Mouse (Mus musculus): ENCODE data around the gene Ccdc12.
A peak's percentile ranks its signal among the peaks of the same experiment; 100 is the strongest.

The Ccdc12 gene

GRCm38 (mm10) chr9:110656249-110657221 is at the start of gene Ccdc12:
TSS of gene Ccdc12 (plus strand) at chr9:110656503.
- DNase-seq (ENCODE audit: low spot score): peak; percentile 98

DNA sequence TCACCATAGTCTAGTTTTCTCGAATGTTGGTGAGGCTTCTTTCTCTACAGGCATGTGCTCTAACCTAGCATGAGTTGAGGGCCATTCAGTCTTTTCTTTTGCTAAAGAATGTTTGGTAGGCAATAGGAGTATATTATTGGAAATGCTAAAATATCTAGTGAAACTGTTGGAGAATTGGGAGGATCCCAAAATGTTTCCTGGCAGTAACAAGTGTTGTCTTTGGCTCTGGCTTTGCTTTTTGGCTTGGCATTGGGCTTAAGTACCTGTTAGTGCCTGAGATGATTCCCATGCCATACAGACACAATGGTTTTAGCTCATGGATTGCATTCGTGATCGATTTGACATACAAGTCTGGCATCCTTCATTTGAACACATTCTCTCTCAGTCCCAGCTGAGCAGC is 44.8 kb upstream of the Ccdc12 start:
- no peak for DNase-seq (ENCODE audit: low spot score)

DNA sequence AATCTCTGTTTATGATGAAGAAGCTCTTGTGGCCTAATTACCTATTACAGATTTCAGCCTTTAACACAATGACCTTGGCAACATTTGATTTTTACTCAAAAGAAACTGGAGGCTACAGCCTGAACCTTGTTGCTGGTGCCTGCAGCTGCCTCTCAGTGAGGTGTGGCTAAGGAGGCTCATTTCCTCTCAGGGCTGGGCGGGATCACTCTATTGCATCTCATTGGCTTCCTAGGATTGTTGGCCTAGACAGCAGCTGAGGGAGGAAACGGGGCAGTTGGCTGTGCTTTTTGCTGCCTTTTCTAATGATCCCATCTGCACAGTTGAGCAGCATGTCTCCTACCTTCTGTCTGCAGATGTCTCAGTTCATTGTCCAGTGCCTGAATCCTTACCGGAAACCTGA is 39.2 kb upstream of the Ccdc12 start:
- no peak for DNase-seq (ENCODE audit: low spot score)

DNA sequence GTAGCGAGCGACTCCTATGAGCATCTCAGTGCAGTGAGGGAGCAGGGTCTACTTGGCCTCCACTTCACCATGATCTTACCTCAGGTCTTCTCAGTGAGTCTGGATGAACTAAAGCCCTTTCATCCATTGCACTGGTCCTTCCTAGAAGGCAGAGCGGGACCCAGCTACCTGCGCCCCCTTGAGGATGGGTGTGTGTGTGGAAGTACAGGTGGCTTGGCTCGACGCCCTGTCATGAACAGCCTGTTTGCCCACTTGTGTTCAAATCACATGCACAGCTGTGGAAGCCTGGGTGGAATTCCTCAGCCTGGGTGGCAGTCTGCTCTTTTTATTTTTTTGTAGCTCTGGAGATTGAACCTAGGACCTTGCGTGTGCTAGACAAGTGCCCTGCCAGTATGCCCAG is 36.1 kb upstream of the Ccdc12 start:
- DNase-seq (ENCODE audit: low spot score): no peak

GRCm38 (mm10) chr9:110620685-110621084 is 35.6 kb upstream of the Ccdc12 start:
- DNase-seq (ENCODE audit: low spot score): no peak

GRCm38 (mm10) chr9:110622621-110623219 is 33.6 kb upstream of the Ccdc12 start:
- no peak for DNase-seq (ENCODE audit: low spot score)

DNA sequence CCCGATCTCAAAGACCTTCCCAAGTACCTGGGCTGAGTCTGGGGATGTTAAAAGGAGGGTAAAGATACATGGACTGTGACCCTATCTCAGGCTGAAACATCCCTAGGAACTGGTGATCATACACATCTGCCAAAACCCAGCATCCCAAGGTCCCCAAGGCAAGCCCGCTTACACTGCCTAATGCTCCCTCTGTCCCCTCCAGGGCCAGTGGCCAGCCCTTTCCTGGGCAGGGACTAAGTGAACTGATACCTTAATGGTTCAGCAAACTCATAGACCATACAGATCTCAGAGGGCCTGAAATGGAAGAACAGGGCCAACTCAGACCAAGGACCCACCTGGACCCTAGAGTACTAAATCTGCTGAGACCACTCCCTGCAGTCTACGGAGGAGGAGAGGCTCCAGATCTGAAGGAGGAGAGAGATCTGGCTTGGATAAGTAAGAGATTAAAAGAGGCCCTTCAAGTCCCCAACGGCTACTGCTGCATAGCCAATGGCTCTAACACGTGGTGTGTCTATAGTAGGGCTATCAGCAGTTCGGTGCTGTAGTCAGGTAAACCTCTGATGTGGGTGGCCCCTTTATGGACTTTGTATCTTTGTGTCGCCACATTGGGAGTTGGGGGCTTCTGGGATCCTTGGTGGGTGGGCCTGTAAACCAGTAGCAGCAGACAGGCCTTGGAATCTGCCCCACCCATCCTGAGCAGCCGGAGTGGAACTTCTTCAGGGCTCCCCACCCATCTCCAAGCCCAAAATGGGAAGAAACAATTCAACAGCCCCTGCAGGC is 32.7 kb upstream of the Ccdc12 start:
- DNase-seq (ENCODE audit: low spot score): no peak

DNA sequence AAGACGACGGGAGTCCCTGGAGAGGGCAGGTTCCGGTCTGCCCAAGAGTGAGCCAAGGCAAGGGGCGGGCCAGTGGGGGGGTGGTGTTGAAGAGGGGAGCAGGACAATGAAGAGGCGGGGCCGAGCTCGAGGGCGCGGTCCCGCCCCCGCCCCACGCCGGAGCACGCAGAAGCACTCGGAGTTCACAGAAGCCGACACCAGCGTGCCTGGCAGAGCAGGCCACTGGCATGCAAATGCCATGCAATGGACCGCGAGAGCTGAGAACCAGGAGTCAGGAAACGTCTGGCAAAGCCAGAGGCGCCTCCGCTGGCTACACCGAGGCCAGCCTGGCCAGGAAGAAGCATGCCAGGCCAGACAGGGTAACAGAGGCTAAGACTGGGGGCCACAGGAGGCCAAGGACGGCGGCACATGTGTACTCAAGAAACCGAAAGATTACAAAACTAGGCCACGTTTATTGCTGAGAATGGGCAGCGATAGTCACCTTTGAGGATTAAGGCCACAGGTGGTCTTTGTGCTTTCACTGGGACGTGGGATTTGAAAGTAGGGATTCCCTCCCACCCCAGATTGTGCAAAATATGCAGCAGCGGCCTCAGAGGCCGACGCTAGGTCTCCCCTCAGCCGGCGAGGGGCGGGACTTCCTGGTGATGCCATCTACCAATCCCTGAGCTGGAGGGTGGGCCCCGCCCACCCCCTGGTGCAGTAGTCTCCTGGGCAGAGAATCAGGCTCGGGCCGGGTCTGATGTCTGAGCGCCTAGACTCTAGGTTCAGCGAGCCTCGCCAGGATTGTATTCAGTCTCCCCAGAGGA is 31.7 kb upstream of the Ccdc12 start, which contains the start of gene Nradd:
Nradd (minus strand) TSS at position 92 of the 806 bp plus-strand sequence.
- DNase-seq (ENCODE audit: low spot score): peak; percentile 80

DNA sequence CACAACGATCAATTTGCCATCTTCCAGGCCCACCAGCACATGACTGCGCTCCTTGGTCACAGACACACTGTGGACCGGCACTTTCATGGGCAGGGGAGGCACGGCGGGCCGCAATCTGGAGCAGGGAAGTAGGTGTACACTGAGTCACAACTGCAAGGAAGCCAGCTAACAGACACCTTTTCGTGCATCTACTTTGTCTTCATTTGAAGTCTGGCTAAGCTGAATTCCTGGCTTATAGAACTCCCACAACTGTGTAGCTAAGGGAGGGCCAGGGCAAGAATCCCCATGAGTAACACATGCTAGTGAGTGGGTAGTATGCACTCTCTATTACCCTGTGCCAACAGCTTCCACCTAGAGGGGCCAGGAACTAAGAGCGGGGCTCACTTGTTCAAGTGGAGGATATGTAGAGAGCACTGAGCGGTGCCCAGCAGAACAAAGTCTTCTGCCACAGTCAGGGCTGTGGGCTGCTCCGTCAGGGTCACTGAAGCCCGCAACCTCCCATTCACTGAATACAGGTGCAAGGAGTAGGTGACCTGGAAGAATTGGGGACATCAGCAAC is 30.9 kb upstream of the Ccdc12 start:
- no peak for DNase-seq (ENCODE audit: low spot score)

DNA sequence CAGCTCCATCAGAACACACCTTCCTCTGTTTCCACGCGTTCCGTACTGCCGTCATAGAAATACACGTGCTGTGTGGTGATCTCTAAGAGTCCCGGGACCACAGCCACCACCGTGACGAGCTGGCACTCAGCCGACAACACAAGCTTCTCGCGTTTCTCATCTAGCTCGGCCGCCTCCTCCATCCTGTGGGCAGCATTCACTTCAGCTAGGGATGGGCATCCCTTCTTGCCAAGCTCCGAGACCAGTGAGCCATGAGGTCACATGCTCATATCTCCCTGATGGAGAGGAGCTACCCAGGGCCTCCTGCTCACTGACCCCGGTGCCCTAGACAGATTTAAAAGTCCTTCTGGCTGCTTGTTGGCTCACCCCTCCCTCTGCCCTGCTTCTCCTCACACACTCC is 26.1 kb upstream of the Ccdc12 start:
- no peak for DNase-seq (ENCODE audit: low spot score)

GRCm38 (mm10) chr9:110631191-110631590 is 25.1 kb upstream of the Ccdc12 start:
- DNase-seq (ENCODE audit: low spot score): no peak

DNA sequence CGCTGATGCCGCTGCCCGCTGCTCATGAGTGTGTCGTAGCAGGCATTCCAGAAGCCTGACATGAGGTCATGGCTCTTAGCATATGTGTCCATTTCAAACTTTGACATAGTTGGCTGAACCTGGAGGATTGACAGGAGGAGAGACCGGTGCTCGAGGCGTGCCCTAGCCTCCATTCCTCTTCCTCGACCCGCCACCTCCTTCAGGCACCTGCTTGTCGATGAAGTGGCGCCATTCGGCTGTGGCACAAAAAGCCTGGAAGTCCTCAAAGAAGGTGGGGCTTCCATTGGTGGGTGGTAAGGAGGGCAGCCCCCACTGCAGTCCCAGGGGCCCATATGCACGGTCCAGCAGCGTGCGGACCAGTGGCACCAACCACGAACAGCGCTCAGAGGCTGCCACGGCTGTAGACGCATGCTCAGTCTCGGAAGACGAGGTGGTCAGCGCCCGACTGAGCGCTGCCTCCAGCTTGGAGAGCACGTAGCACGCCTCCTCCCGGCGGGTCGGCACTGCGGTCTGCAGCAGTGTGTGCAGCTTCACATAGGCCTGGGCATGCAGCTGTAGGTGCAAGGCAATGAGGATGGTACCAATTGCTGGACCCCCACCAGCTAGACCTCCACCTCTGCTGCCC is 24.5 kb upstream of the Ccdc12 start:
- DNase-seq (ENCODE audit: low spot score): no peak

GRCm38 (mm10) chr9:110632671-110633070 is 23.6 kb upstream of the Ccdc12 start:
- no peak for DNase-seq (ENCODE audit: low spot score)

DNA sequence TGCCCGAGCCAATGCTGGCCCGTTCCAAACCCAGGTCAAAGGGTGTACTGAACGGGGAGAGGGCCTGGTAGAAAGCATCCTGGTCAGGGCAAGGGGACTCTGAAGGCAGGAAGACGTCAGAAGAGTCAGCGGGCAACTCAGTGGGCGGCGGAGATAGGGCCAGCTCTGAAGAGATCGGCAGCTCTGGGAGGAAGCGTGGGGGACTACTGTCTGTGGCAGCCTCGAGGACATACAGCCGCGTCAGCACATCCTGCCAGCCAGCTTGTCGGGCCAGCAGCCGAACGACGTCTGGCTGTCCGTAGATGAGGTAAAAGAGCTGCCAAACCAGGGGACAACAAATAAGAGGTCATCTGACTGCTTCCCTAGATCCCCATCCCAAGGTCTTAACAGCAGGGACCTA is 22.4 kb upstream of the Ccdc12 start:
- no peak for DNase-seq (ENCODE audit: low spot score)

- peak; percentile 64 for DNase-seq (ENCODE audit: low spot score)
Observed at GRCm38 (mm10) chr9:110635225-110635624, 21.1 kb upstream of the Ccdc12 start.

DNA sequence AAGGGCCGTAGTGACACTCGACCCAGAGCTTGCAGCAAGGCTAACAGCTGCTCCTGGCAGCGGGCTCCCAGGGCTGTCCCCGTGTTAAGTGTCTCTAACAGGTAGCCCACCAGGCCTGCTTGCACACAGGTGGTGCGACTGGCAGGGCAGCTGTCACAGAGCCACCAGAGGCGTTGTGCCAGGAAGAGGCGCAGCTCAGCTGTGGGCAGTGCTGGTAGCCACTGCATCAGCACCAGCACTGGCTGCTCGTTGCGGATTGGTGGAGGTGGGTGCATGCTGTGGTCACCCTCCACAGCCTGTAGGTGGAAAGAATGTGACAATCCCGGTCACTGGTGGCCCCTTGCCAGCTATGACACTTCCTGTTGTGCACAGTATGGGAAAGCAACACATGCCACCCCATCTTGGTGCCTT is 17.7 kb upstream of the Ccdc12 start:
- DNase-seq (ENCODE audit: low spot score): no peak

DNA sequence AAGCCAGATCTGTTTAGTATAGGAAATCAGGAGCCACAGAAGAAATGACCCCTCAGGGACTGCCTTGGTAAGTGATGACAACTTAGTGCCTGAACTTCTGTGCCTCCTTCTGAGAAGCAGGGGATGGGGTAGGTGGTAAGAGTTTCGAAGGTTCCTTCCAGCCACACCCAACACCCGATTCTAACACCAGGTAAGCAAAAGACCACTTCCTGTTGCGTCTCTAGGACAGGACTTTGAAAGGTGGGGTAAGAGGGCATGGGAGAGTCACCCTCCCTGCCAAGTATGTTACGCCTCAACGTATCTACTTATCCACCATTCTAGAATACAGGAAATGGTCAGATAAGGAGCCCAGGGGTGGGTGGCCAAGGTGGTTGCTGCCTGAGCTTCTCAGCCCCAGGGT is 15.3 kb upstream of the Ccdc12 start:
- DNase-seq (ENCODE audit: low spot score): no peak

- no peak for DNase-seq (ENCODE audit: low spot score)
Observed at GRCm38 (mm10) chr9:110642812-110643524, 13.3 kb upstream of the Ccdc12 start.

- DNase-seq (ENCODE audit: low spot score): no peak
Observed at GRCm38 (mm10) chr9:110643787-110644186, 12.5 kb upstream of the Ccdc12 start.

- DNase-seq (ENCODE audit: low spot score): no peak
Observed at GRCm38 (mm10) chr9:110644295-110644694, 12.0 kb upstream of the Ccdc12 start.

Data from c-Kit-positive CD71-positive TER-119-positive erythroid progenitor cells, embryonic 14.5 days (primary cell).